Mouse (Mus musculus): ENCODE results near the gene Habp2.

The Habp2 gene

GRCm38 (mm10) chr19:56364563-56364962 is 77.6 kb downstream of the Habp2 start:
- DNase-seq = no peak

DNA sequence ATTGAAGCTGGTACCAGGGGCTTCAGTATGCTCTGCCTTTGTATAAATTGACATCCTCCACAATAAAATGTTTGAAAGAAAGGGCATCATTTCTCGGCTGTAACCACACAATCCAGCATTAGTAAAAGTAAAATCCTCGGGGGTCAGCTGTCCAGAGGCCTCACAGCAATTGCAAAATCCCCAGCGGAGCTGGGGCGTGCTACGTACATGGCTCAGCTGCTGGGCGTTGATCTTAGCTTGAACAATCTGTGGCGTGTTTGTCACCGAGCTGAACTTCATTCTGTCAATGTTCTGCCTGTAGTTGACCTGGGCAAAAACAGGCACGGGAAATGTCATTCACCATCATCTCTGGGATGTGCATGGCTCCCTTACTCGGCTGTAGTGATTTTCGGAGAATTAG is 79.2 kb downstream of the Habp2 start:
- DNase-seq = no peak

GRCm38 (mm10) chr19:56366625-56367024 is 79.7 kb downstream of the Habp2 start:
- no peak for DNase-seq

DNA sequence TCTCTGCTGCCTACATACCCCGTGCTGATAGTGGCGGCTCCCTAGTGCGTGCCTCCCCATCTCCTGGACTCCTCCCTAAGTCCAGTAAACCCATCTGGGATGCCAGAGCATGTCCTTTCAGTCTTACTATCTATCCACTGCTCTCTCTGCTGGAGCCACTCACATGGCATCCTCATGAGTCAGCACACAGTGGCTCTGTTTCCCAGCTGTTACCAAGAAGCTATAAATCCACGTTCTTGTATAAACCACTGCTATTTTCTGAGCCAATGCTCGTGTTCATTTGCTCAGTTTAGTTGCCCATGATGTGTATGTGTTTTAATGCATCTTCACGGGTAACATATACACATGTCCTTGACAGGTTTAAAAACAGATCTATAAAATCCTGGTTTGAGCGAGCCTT is 80.8 kb downstream of the Habp2 start:
- DNase-seq = no peak

DNA sequence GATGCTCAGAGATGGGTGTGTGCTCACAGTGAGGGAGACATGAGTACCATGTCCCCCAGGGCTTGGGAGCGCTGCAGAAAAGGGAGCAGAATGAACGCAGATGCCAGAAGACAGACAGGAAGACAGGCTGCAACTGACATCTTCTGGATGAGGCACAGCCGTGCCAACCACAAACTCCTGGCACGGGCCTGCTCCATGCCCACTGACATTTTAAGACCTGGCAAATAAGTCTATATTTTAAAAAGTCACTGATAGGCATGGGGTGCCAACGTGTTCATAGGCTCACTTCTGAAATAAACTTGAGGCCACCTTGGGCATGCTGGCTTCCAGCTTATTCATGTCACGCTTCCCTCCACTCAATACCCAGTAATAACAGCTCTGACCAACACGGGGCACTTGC is 82.0 kb downstream of the Habp2 start:
- no peak for DNase-seq

Data from B cell, adult 2 months (primary cell).